Mouse (Mus musculus) limb, embryonic 14.5 days (tissue): ENCODE measurements around the gene Alg5. TPM values are rescaled to one million over a fixed set of nuclear protein-coding genes. Genes with fewer than 3 reads are reported as not detected.
A peak's percentile ranks its signal among the peaks of the same experiment; 100 is the strongest.

Experiments
- ATAC-seq: fragments of 200-750 bp; cut with Nextera tagmentation; 2 replicates; pipeline ENCODE4 v1.8.0; 2017; ENCODE audit warnings: low read depth, moderate number of reproducible peaks, moderate TSS enrichment; ENCODE audit not compliant: low FRiP score
- DNase-seq: peaks from one replicate; pipeline ENCODE4 v3.0.0-alpha.2; 2015; ENCODE audit warnings: low spot score
- H3K27ac ChIP-seq: fragments of 300-500 bp; sonication (generic); replicated peaks from 2 replicates; pipeline ENCODE4 v1.5.1; 2014; ENCODE audit warnings: low read depth, mild to moderate bottlenecking, low read length, moderate library complexity, mixed read lengths
- H3K27me3 ChIP-seq: fragments of 300-500 bp; sonication (generic); 2 replicates; pipeline ENCODE4 v1.6.1; 2014; ENCODE audit warnings: low read length, mixed read lengths; ENCODE audit not compliant: control insufficient read depth, insufficient read depth
- H3K36me3 ChIP-seq: fragments of 300-500 bp; sonication (generic); 2 replicates; pipeline ENCODE4 v1.6.1; 2014; ENCODE audit warnings: mild to moderate bottlenecking, low read length, moderate library complexity, mixed read lengths; ENCODE audit not compliant: control insufficient read depth, insufficient read depth
- H3K4me1 ChIP-seq: fragments of 300-500 bp; sonication (generic); 2 replicates; pipeline ENCODE4 v1.6.1; 2014; ENCODE audit warnings: antibody characterized with exemption, low read length, mixed read lengths; ENCODE audit not compliant: control insufficient read depth, insufficient read depth
- H3K4me2 ChIP-seq: fragments of 300-500 bp; sonication (generic); replicated peaks from 2 replicates; pipeline ENCODE4 v1.6.1; 2014; ENCODE audit warnings: low read depth, mild to moderate bottlenecking, low read length, moderate library complexity; ENCODE audit not compliant: severe bottlenecking
- H3K4me3 ChIP-seq: fragments of 300-500 bp; sonication (generic); replicated peaks from 2 replicates; pipeline ENCODE4 v1.5.1; 2014; ENCODE audit warnings: low read length
- H3K9ac ChIP-seq: fragments of 300-500 bp; sonication (generic); 2 replicates; pipeline ENCODE4 v1.6.1; 2014; ENCODE audit warnings: mild to moderate bottlenecking, low read depth, low read length, moderate library complexity; ENCODE audit not compliant: severe bottlenecking
- H3K9me3 ChIP-seq: fragments of 300-500 bp; sonication (generic); 2 replicates; pipeline ENCODE4 v1.6.1; 2016; ENCODE audit warnings: low read length; ENCODE audit not compliant: control insufficient read depth
- POLR2A ChIP-seq: fragments of 200-500 bp; IDR thresholded peaks from 2 replicates; pipeline ENCODE4 v1.8.0; 2012; ENCODE audit warnings: inconsistent platforms, mild to moderate bottlenecking, moderate library complexity, borderline replicate concordance; ENCODE audit not compliant: insufficient read depth, insufficient read length; ENCODE audit errors: extremely low read depth
- WGBS: fragments of 180-500 bp; shearing (Covaris S2); extraction: QIAGEN DNeasy Blood & Tissue Kit; methylation state at CpG from one replicate; pipeline ENCODE4 v1.1.7; 2014; 5-methylcytosine and 5-hydroxymethylcytosine counted together
- polyA plus RNA-seq, 2 experiments: library from polyadenylated mRNA; depleted of rRNA in 1 of 2; stranded (reverse) in 1 of 2; unstranded in 1 of 2; fragments of >200 nt; fragmentation: Nextera tagmentation in 1 of 2; extraction: Ambion mirVana in 1 of 2; gene quantifications; 2 replicates each; pipeline versions ENCODE4 v1.2.1 to v1.2.3; 2012 to 2014

Alg5 gene
- polyA plus RNA-seq, 2 experiments: 43.0 to 67.5 TPM

GRCm38 (mm10) chr3:54731626-54732150, 3.7 kb upstream of the Alg5 start:
- no peak overlapping the region for H3K4me2 ChIP-seq
- no peaks in the 10 kb centered on the region for H3K9me3 ChIP-seq
- H3K4me1 ChIP-seq: 0 out of 2 replicates have a peak, but pooled peaks cover 3% of the 10 kb centered on the region
- TF ChIP-seq POLR2A: no peak
- no peak overlapping the region for H3K27ac ChIP-seq
- no peak for DNase-seq
- H3K36me3 ChIP-seq: peaks cover 55% of the 10 kb centered on the region
- H3K27me3 ChIP-seq: no peaks in the 10 kb centered on the region
- ATAC-seq: no peak
- H3K4me3 ChIP-seq: no peak overlapping the region
- 30% methylated on average over 8 of the region's 8 CpGs for WGBS
- H3K9ac ChIP-seq: no peak overlapping the region

GRCm38 (mm10) chr3:54732371-54732770, 3.0 kb upstream of the Alg5 start:
- Histone ChIP-seq H3K4me1 (0 out of 2 replicates have a peak, but pooled peaks cover 3% of the 10 kb centered on the region), H3K4me3 (no peak overlapping the region), H3K27me3 (no peaks in the 10 kb centered on the region), H3K9me3 (no peaks in the 10 kb centered on the region), H3K27ac (no peak overlapping the region), H3K9ac (no peak overlapping the region), H3K4me2 (no peak overlapping the region), H3K36me3 (peaks cover 49% of the 10 kb centered on the region)
- no peak for TF ChIP-seq POLR2A
- ATAC-seq (no peak), DNase-seq (no peak)
- 88% methylated on average over 4 of the region's 4 CpGs for WGBS

GRCm38 (mm10) chr3:54734411-54735246, 710 bp upstream of the Alg5 start:
- Histone ChIP-seq H3K36me3 (peaks cover 42% of the 10 kb centered on the region), H3K4me1 (0 out of 2 replicates have a peak, but pooled peaks cover 3% of the 10 kb centered on the region), H3K9me3 (no peaks in the 10 kb centered on the region), H3K27ac (peak overlapping the region; percentile 95), H3K4me3 (peak overlapping the region; percentile 96), H3K27me3 (no peaks in the 10 kb centered on the region), H3K9ac (peak overlapping the region; percentile 95), H3K4me2 (peak overlapping the region; percentile 85)
- ATAC-seq (peak; percentile 91), DNase-seq (peak; percentile 82)
- WGBS: under 1% methylated on average over 50 of the region's 84 CpGs
- TF ChIP-seq POLR2A: peak; percentile 65; the same call in 1 of the 2 replicates

- ATAC-seq (no peak), DNase-seq (no peak)
- peaks cover 39% of the 10 kb centered on the region for H3K36me3 ChIP-seq
- H3K4me3 ChIP-seq: peak overlapping the region; percentile 96
- H3K27me3 ChIP-seq: no peaks in the 10 kb centered on the region
- peak overlapping the region; percentile 95 for H3K9ac ChIP-seq
- WGBS: 53% methylated on average over 18 of the region's 18 CpGs
- H3K27ac ChIP-seq: peak overlapping the region; percentile 95
- H3K4me2 ChIP-seq: peak overlapping the region; percentile 85
- 0 out of 2 replicates have a peak, but pooled peaks cover 3% of the 10 kb centered on the region for H3K4me1 ChIP-seq
- TF ChIP-seq POLR2A: no peak
- no peaks in the 10 kb centered on the region for H3K9me3 ChIP-seq
Measured at GRCm38 (mm10) chr3:54736101-54736927, 975 bp downstream of the Alg5 start.

- Histone ChIP-seq H3K4me2 (no peak overlapping the region), H3K4me3 (no peak overlapping the region), H3K4me1 (0 out of 2 replicates have a peak, but pooled peaks cover 3% of the 10 kb centered on the region), H3K27me3 (no peaks in the 10 kb centered on the region), H3K36me3 (peaks cover 41% of the 10 kb centered on the region), H3K27ac (no peak overlapping the region), H3K9ac (no peak overlapping the region), H3K9me3 (no peaks in the 10 kb centered on the region)
- ATAC-seq (no peak), DNase-seq (no peak)
- 95% methylated on average over 8 of the region's 8 CpGs for WGBS
- no peak for TF ChIP-seq POLR2A
Measured at GRCm38 (mm10) chr3:54737317-54737716, 2.0 kb downstream of the Alg5 start.
